Mouse (Mus musculus): ENCODE measurements around the gene Rpl21. TPM values are rescaled to one million over a fixed set of nuclear protein-coding genes. Genes with fewer than 3 reads are reported as not detected.
A peak's percentile ranks its signal among the peaks of the same experiment; 100 is the strongest.

Gene Rpl21
- polyA plus RNA-seq, 1 experiment from 2014 or later = 517 TPM

DNA sequence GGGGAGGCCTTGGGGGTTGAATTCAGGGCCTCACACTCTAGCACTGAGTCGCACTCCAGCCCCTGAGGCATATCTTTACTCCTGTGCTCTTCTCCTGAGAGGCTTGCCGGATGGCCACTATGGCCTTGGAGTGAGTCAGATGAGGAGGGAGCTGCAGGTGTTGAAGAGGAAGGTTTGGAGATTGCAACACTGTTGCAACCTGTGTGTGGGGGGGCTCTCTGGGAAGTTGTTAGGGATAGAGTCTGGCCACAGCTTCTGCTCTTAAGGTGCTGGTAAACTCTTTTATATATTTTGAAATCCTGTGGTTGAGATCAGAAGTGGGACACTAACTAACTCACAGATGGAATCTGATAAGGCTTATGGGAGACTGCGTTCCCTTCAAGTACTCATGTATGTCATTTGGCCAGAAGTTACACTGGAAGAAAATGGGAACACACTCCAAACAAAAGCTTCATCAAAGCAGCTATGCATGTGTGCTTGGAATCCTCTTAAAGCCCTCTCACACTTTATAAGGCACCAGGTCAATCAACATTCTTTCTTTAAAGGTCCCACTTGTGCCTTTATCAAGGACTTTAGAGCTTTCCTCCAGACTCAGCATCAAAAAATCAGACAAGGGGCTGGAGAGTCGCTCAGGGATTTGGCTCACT, 16.4 kb downstream of the Rpl21 start:
- Histone ChIP-seq H3K4me3 (ENCODE audit: low read depth, low read length) (no peak overlapping the region), H3K9me3 (replicated peaks; ENCODE audit: control insufficient read depth, low read length) (no peaks in the 10 kb centered on the region), H3K27me3 (replicated peaks; ENCODE audit: control insufficient read depth, insufficient read depth, low read length) (no peaks in the 10 kb centered on the region), H3K27ac (ENCODE audit: low read depth, low read length) (no peak overlapping the region), H3K9ac (ENCODE audit: low read length) (no peak overlapping the region), H3K36me3 (ENCODE audit: control insufficient read depth, insufficient read depth, low read length) (no peaks in the 10 kb centered on the region), H3K4me1 (ENCODE audit: control insufficient read depth, insufficient read depth, low read length) (peaks cover 8% of the 10 kb centered on the region), H3K4me2 (ENCODE audit: low read length) (no peak overlapping the region)
- ATAC-seq (no peak), DNase-seq (ENCODE audit: low spot score) (no peak)
- 93% methylated on average over 4 of the region's 4 CpGs for WGBS

DNA sequence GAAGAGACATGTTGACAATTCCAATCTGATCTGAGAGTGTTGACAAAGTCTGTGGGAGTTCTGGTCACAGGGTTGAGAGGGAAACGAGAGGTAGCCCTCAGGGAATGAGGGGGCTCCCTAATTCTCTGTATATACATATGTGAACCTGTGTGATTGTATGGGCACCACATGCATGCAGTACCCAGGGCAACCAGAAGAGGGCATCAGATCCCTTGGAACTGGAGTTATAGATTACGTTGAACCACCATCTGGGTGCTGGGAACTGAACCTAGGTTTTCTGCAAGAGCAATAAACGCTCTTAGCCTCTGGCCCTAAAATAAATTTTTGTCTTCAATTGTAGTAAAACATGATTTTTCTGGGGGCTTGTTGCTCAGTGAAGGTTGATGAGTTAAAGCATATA, 23.4 kb downstream of the Rpl21 start:
- 91% methylated on average over 3 of the region's 3 CpGs for WGBS
- Histone ChIP-seq H3K36me3 (ENCODE audit: control insufficient read depth, insufficient read depth, low read length) (no peaks in the 10 kb centered on the region), H3K4me2 (ENCODE audit: low read length) (no peak overlapping the region), H3K9me3 (replicated peaks; ENCODE audit: control insufficient read depth, low read length) (no peaks in the 10 kb centered on the region), H3K9ac (ENCODE audit: low read length) (no peak overlapping the region), H3K4me1 (ENCODE audit: control insufficient read depth, insufficient read depth, low read length) (no peaks in the 10 kb centered on the region), H3K27me3 (replicated peaks; ENCODE audit: control insufficient read depth, insufficient read depth, low read length) (no peaks in the 10 kb centered on the region), H3K4me3 (ENCODE audit: low read depth, low read length) (no peak overlapping the region), H3K27ac (ENCODE audit: low read depth, low read length) (no peak overlapping the region)
- DNase-seq (ENCODE audit: low spot score) (no peak), ATAC-seq (no peak)

DNA sequence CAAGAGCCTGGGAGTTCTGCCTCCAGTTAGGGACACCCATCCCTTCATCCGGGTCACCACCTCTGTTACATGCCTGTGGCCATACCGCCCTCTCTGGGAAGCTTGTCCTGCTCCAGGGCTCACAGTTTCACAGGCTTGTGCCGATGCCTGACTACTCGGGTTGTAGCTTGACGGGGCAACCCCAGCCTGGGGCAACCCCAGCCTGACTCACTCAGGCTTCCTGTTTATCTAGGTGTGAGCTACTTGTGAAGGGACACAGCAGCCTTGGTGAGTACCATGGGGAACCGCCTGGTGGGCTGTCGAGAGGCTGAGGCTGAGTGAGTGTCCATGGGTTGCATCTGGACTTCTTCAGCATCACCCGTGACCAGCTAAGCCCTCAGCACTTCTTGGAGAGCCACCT, 24.9 kb downstream of the Rpl21 start:
- H3K9me3 ChIP-seq (replicated peaks; ENCODE audit: control insufficient read depth, low read length) = no peaks in the 10 kb centered on the region
- no peak overlapping the region for H3K4me2 ChIP-seq (ENCODE audit: low read length)
- WGBS = 86% methylated on average over 8 of the region's 8 CpGs
- no peak for ATAC-seq
- H3K4me3 ChIP-seq (ENCODE audit: low read depth, low read length) = no peak overlapping the region
- H3K27me3 ChIP-seq (replicated peaks; ENCODE audit: control insufficient read depth, insufficient read depth, low read length) = no peaks in the 10 kb centered on the region
- DNase-seq (ENCODE audit: low spot score) = no peak
- no peaks in the 10 kb centered on the region for H3K4me1 ChIP-seq (ENCODE audit: control insufficient read depth, insufficient read depth, low read length)
- H3K36me3 ChIP-seq (ENCODE audit: control insufficient read depth, insufficient read depth, low read length) = no peaks in the 10 kb centered on the region
- H3K9ac ChIP-seq (ENCODE audit: low read length) = no peak overlapping the region
- H3K27ac ChIP-seq (ENCODE audit: low read depth, low read length) = no peak overlapping the region

DNA sequence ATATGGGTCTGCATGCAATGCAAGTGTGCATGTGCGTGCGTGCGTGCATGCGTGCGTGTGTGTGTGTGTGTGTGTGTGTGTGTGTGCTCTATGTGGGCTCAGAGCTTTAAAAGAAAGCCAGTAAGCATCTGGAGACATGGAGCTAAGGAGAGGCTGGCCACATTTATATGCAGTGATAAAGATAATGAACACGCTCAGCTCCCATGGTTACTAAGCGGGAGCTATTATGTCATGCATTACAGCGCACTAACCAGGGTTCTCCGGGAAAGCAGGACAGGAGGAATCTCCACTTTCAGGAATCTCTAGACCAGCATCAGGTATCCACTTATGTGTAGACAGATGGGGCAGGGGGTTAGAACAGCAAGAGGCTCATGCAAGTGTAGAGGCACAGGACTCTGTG, 26.1 kb downstream of the Rpl21 start:
- 92% methylated on average over 9 of the region's 9 CpGs for WGBS
- peak; percentile 36 for DNase-seq (ENCODE audit: low spot score)
- H3K4me1 ChIP-seq (ENCODE audit: control insufficient read depth, insufficient read depth, low read length) = no peaks in the 10 kb centered on the region

DNA sequence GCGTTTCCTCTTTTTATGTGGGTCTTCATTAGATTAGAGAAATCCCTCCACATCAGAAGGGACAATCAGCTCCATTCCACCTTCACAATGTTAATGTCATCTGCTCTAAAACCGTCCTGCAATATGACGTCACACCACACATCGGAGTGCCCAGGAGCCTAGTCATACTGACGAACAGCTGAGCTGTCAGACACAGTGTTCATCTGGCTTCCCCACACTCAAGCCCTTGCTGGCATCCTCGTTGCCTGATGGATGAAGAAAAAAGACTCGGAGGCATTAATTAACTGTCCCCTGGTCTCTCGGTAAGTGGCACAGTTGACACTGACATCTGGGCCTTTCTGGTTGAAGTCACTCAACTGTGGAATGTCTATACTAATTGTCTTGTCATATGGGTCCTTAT, 26.6 kb downstream of the Rpl21 start:
- H3K27me3 ChIP-seq (replicated peaks; ENCODE audit: control insufficient read depth, insufficient read depth, low read length) = no peaks in the 10 kb centered on the region
- no peaks in the 10 kb centered on the region for H3K36me3 ChIP-seq (ENCODE audit: control insufficient read depth, insufficient read depth, low read length)
- DNase-seq (ENCODE audit: low spot score) = no peak
- no peak overlapping the region for H3K4me3 ChIP-seq (ENCODE audit: low read depth, low read length)
- no peak overlapping the region for H3K27ac ChIP-seq (ENCODE audit: low read depth, low read length)
- H3K4me1 ChIP-seq (ENCODE audit: control insufficient read depth, insufficient read depth, low read length) = no peaks in the 10 kb centered on the region
- H3K9ac ChIP-seq (ENCODE audit: low read length) = no peak overlapping the region
- ATAC-seq = no peak
- H3K9me3 ChIP-seq (replicated peaks; ENCODE audit: control insufficient read depth, low read length) = no peaks in the 10 kb centered on the region
- 70% methylated on average over 8 of the region's 8 CpGs for WGBS
- no peak overlapping the region for H3K4me2 ChIP-seq (ENCODE audit: low read length)

More for the DNA sequence above, 26.1 kb downstream of the Rpl21 start:
- H3K36me3 ChIP-seq (ENCODE audit: control insufficient read depth, insufficient read depth, low read length) = no peaks in the 10 kb centered on the region
- H3K27me3 ChIP-seq (replicated peaks; ENCODE audit: control insufficient read depth, insufficient read depth, low read length) = no peaks in the 10 kb centered on the region
- no peaks in the 10 kb centered on the region for H3K9me3 ChIP-seq (replicated peaks; ENCODE audit: control insufficient read depth, low read length)
- no peak overlapping the region for H3K27ac ChIP-seq (ENCODE audit: low read depth, low read length)
- H3K4me2 ChIP-seq (ENCODE audit: low read length) = no peak overlapping the region
- no peak overlapping the region for H3K4me3 ChIP-seq (ENCODE audit: low read depth, low read length)
- ATAC-seq = no peak
- no peak overlapping the region for H3K9ac ChIP-seq (ENCODE audit: low read length)

DNA sequence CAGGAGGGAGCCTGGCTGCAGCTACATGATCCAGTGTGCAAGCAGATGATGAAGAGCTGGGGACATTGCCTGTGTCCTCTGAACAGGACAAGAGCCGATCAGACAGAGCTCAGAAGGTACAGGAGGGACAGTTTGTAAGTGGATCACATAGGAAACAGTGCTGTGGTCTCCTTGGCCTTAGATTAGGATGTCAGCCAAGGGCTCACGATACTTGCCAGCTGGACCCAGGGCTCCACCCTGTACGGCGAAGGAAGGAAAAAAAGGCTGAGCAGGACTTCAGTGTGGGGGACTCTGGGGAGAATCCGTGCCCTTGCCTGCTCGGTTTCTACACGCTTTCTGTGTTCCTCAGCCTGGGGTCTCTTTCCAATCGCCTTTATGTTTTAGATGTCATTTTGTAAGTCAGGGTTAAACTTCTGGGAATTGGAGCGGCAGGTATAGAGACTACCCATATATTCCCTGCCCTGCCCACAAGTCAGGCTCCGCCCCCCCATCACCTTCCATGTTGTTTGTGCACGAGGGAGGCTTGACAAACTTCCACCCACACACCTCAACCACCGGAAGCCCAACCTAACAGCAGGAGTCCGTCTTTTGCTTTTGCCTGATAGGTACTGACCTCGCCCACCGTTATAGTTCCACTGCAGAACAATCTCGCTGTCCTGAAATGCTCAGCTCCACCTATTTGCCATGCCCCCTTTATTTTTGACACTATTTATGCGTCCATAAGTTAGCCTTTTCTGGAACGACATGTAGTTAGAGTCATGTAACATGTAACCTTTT, 27.7 kb downstream of the Rpl21 start:
- Histone ChIP-seq H3K4me3 (ENCODE audit: low read depth, low read length) (no peak overlapping the region), H3K27me3 (replicated peaks; ENCODE audit: control insufficient read depth, insufficient read depth, low read length) (no peaks in the 10 kb centered on the region), H3K9me3 (replicated peaks; ENCODE audit: control insufficient read depth, low read length) (no peaks in the 10 kb centered on the region), H3K27ac (ENCODE audit: low read depth, low read length) (no peak overlapping the region), H3K4me2 (ENCODE audit: low read length) (no peak overlapping the region), H3K9ac (ENCODE audit: low read length) (no peak overlapping the region), H3K36me3 (ENCODE audit: control insufficient read depth, insufficient read depth, low read length) (no peaks in the 10 kb centered on the region), H3K4me1 (ENCODE audit: control insufficient read depth, insufficient read depth, low read length) (no peaks in the 10 kb centered on the region)
- 81% methylated on average over 18 of the region's 18 CpGs for WGBS
- no peak for ATAC-seq
- DNase-seq (ENCODE audit: low spot score) = no peak

DNA sequence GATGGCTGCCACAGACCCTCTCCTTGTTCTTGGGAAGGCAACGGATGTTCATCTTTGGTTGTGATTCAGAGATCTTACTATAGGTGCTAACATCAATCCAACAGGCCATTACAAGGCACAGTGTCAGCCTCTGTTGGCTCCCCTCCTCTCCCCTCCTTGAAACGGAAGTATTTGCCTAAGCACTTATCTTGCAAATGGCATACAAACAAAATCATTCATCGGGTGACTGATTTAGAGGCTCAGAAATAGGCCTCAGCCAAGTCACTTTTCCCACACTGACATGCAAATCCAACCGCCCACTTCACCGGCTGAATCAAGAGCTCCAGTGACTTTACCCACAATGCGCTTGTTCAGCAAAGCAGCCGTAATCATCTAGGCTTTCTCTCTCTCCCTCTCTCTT, 28.9 kb downstream of the Rpl21 start:
- 56% methylated on average over 7 of the region's 7 CpGs for WGBS
- H3K27ac ChIP-seq (ENCODE audit: low read depth, low read length) = no peak overlapping the region
- H3K9me3 ChIP-seq (replicated peaks; ENCODE audit: control insufficient read depth, low read length) = no peaks in the 10 kb centered on the region
- H3K4me1 ChIP-seq (ENCODE audit: control insufficient read depth, insufficient read depth, low read length) = no peaks in the 10 kb centered on the region
- no peaks in the 10 kb centered on the region for H3K27me3 ChIP-seq (replicated peaks; ENCODE audit: control insufficient read depth, insufficient read depth, low read length)
- H3K4me2 ChIP-seq (ENCODE audit: low read length) = no peak overlapping the region
- no peaks in the 10 kb centered on the region for H3K36me3 ChIP-seq (ENCODE audit: control insufficient read depth, insufficient read depth, low read length)
- no peak overlapping the region for H3K4me3 ChIP-seq (ENCODE audit: low read depth, low read length)
- ATAC-seq = no peak
- no peak overlapping the region for H3K9ac ChIP-seq (ENCODE audit: low read length)
- peak; percentile 24 for DNase-seq (ENCODE audit: low spot score)

DNA sequence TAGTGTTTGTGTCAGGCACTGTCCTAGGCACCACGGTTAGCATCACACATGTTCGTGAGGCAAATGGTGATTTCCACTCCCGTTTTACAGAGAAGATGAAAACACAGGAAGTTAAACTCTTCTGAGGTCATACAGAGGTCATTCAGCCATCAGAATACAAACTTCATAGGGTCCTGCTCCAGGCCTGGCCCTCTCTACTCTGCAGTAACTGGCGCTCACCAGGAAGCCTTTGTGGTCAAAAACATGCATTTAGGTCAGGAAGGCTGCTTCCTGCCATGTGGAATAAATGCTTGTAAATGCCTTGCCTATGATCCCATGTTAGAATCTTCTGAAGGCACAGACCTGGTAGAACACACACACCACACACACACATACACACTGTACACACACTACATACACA, 32.8 kb downstream of the Rpl21 start:
- Histone ChIP-seq H3K36me3 (ENCODE audit: control insufficient read depth, insufficient read depth, low read length) (no peaks in the 10 kb centered on the region), H3K4me2 (ENCODE audit: low read length) (no peak overlapping the region), H3K9ac (ENCODE audit: low read length) (no peak overlapping the region), H3K27ac (ENCODE audit: low read depth, low read length) (no peak overlapping the region), H3K4me3 (ENCODE audit: low read depth, low read length) (no peak overlapping the region), H3K27me3 (replicated peaks; ENCODE audit: control insufficient read depth, insufficient read depth, low read length) (no peaks in the 10 kb centered on the region), H3K9me3 (replicated peaks; ENCODE audit: control insufficient read depth, low read length) (no peaks in the 10 kb centered on the region), H3K4me1 (ENCODE audit: control insufficient read depth, insufficient read depth, low read length) (no peaks in the 10 kb centered on the region)
- DNase-seq (ENCODE audit: low spot score) = no peak
- ATAC-seq = no peak
- WGBS = 90% methylated on average over 4 of the region's 4 CpGs

DNA sequence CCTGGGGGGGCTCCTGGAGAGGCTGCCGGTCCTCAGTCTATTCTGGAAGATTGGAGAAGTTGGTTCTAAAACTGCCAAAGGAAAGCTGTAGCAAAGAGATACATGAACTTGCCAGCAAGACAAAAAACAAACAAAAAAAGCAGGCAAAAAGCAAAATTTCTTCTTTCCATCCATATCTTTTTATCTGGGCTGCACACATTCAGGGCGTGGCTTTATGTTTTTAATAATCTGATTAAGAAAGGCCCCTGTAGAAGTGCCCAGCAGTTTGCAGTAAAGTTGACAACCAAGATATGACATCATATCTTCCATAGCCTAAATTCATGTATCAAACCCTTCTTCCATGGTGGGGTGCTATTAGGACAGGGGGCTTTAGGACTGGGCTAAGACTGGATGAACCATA, 33.6 kb downstream of the Rpl21 start:
- DNase-seq (ENCODE audit: low spot score) = no peak
- no peaks in the 10 kb centered on the region for H3K9me3 ChIP-seq (replicated peaks; ENCODE audit: control insufficient read depth, low read length)
- H3K4me3 ChIP-seq (ENCODE audit: low read depth, low read length) = no peak overlapping the region
- WGBS = 97% methylated on average over 2 of the region's 2 CpGs
- H3K27me3 ChIP-seq (replicated peaks; ENCODE audit: control insufficient read depth, insufficient read depth, low read length) = no peaks in the 10 kb centered on the region
- no peak overlapping the region for H3K27ac ChIP-seq (ENCODE audit: low read depth, low read length)
- no peaks in the 10 kb centered on the region for H3K4me1 ChIP-seq (ENCODE audit: control insufficient read depth, insufficient read depth, low read length)
- H3K4me2 ChIP-seq (ENCODE audit: low read length) = no peak overlapping the region
- no peaks in the 10 kb centered on the region for H3K36me3 ChIP-seq (ENCODE audit: control insufficient read depth, insufficient read depth, low read length)
- ATAC-seq = no peak
- H3K9ac ChIP-seq (ENCODE audit: low read length) = no peak overlapping the region

All from forebrain, embryonic 14.5 days (tissue).